Mouse (Mus musculus): Measurements from ENCODE around the gene Cldn16.

Cldn16 gene

DNA sequence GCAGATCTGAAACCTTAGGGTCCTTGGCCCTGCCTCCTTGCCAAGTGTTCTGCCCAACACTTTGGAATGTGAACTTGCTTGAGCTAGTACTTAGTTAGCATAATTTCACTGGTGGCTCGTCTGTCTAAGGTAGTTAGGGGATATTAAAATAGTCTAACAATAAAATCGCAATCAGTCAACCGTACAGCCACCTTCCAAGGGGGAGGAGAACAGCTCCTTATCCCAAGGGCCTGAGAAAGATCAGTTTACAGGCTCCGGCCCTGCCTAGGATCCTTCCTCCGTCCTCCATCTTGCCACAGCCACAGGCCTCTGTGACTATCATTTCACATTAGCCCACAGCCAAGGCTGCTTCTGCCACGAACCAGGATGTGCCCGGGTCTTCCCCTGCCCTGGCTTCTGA, at the start of gene Cldn16:
TSS of gene Cldn16 (plus strand) at position 301 of the 400 bp plus-strand sequence.
- in situ Hi-C loops (cut with MboI, MseI): no loop called here

DNA sequence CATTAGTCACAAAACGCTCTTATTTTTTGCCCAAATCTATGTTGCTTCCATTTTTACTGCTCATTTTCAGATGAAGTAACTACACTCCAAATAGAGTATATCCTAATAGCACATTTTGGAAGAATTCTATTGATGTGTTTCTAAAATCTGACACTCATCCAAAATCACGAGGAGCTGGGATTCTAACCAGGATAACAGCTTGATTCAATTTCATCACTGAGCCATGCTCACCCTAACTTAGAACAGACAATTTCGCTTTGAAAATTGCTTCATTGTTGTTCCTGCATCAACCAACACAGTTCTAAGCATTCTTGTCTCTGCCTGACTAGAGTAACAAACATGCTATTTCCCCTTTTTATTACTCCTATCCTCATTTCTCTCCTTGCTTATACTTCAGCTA, 44.3 kb upstream of the Cldn16 start:
- in situ Hi-C loops (cut with MboI, MseI): no loop called here

DNA sequence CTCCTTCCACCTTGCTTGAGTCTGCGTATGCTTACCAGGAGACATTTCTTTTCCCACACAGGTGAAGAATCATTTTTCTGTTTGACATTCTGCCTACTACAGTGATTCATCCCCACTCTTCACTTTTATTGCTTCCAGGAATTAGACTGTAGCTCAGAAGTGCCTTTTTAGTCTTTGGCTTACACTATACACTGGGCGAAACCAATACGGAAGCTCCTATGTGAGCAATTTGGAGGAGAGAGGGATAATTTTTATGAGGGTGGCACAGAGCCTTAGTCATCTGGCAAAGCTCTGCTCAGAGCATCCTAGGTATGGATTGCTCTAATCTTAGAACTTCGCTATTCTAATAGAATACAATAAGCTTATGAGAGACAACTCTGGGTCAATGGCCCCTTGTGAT, 40.9 kb upstream of the Cldn16 start:
- in situ Hi-C loops (cut with MboI, MseI): no loop called here

DNA sequence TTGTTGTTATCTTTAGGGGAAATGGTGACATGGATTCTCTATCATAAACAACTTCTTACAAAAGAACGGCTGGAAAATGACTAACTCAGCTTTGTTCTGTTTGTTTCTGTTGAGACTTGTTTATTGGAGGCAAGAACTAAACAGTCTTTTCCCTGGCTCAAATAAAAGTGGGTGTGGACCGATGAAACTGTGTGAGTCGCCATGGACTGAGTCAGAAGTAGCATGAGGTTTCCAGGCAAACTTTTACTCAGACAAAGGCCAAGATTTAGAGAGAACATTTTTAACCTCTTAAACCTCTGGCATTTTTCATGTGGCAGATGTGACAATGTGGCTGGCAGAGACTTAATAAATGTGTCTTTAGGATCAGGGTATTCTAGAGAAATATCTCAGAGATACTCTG, 32.7 kb upstream of the Cldn16 start:
- in situ Hi-C loops (cut with MboI, MseI): no loop called here

DNA sequence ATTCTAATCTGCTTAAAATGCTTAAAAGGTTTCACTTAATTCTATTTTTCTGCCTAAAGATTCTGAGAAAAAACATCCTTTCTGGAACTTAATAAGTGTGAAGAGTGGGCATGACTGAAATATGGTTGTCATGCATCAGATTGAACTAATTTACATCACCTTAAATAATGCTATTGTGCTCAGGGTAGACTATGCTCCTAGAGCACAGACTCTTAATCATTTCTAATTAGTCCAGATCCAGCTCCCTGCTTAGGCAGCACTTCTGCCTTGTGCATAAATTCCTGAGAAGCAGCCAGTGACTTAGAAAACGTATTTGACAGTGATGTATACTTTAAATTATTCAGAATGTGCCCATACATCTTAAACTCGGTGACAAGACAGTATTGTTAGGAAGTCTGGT, 29.4 kb upstream of the Cldn16 start:
- in situ Hi-C loops (cut with MboI, MseI): no loop called here

DNA sequence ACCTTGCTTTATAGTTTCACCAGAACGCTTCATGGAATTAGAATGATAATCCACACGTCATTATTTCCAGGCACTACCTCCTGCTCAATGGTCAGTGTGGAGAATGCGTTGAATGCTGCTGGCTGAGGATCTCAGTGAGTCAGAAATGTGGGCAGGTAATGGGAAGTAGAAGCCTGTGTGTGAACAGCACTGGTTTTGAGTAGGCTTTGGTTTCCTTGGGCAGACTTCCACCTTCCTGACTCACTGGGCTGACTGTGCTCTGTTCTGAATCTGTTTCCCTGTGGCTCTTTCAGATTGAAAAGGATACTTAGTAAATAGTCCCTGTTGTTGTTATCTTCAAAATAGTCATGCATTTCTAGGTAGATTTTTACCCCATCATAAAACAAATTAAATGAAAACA, 22.9 kb upstream of the Cldn16 start:
- in situ Hi-C loops (cut with MboI, MseI): loop anchor here (5.0 kb wide), 1 partner anchor 48 kb away; no protein-coding TSS in a partner anchor

DNA sequence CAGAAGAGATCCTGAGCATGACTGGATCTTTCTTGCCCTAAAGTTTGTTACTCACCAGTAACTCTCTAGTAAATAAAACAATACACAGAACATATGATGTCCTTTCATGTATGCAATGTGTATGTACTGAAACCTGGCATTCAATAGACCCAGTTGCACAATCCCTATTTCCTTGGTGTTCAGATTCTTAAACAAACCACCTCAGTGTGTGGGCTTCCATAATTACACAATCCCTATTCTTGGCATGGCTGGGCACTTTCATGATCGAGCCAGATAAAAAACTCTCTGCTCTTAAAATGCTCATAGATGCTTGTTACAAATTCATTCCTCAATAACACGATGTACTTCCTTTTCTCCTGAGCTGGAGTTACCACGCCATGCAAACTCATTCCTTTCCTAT, 21.8 kb upstream of the Cldn16 start:
- in situ Hi-C loops (cut with MboI, MseI): loop anchor here (5.0 kb wide), 1 partner anchor 49 kb away; no protein-coding TSS in a partner anchor

DNA sequence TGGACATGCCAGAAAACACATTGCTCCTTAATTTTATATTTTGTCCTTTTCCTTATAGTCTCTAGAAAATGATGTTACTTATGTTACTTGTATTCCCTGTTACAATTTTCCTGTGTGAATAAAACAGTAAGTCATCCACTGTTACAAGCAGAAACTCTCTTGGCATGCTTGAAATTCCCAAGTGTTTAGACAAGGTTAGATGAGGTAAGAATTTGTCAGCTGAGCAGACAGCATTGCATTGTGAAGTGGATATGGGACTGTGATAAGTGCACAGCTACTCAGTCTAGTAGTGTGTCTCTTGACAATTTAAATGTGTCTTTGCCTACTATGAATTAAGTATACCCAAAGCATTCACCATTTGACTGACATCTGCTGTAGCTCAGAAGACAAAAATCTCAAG, 18.1 kb upstream of the Cldn16 start:
- in situ Hi-C loops (cut with MboI, MseI): loop anchor here (5.0 kb wide), 1 partner anchor 53 kb away; no protein-coding TSS in a partner anchor

DNA sequence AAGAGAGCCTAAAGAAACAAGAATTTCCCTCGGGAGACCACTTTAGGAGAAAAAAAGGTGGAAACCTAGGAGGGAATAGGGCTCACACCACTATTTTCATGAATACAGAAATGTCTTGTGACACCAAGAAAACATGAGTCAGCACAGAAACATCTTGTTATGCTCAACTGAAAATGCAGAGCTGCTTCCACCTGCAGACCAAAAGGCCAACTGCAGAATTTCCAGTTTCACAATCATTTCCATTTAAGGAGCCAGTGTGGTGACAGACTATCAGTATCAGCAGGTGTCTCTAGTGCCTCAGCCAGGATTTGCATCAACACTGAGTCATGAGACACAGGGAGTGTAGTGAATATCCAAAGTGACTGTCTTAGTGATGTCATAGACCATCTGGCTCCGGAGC, 15.3 kb upstream of the Cldn16 start:
- in situ Hi-C loops (cut with MboI, MseI): no loop called here

DNA sequence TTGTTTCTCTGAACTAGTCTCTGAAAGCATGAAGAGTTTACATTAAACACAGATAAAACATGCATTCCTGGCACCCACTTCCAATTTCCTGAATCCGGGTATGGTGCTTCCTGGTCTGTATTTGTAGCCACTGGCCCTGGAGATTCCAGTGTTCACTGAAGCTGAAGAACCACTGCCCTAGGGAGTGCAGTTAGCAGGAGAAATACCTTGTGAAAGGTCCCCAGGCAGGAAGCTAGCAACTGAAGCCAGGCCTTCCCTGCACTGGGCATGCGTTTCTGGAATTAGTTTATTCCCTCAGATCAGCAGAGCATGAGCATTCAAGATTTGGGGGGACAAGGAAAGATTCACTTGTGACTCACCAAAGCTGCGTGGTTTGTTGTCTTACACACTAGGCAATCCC, 8.8 kb upstream of the Cldn16 start:
- in situ Hi-C loops (cut with MboI, MseI): no loop called here

DNA sequence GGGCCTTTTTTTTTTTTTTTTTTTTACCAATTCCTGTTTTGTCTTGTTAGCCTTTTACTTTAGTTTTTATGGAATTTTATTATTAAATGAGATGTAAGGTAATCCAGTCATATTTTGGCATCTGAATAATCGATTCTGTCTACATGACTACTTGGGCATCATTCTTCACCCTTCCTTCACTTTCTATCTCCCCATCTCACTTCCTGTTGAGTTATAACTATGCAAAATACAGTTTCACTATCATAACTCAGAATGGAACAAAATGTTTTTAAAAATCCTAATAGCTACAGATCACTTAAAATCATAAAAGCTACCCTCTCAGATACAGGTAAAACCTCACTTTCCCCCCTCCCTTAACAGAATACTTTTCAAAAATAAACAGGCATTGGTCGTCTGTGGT, 6.8 kb upstream of the Cldn16 start:
- in situ Hi-C loops (cut with MboI, MseI): no loop called here

DNA sequence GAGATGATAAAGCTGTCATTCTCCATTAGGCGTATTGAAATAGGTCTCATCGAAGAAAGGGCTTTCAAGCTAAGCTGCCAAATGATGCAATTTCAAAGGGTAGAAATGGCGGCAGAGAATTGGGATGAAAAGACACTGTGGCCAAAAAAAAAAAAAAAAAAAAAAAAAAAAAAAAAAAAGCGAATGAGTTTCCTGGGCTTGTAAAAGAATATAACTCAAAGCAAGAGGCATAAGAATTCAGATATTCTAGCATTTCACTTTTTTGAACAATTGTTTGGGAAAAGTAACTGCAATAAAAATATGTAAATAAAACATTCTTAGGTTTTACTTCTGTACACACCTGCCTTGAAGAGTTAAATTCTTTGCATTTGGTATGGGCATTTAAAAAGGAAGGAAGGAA, 3.6 kb downstream of the Cldn16 start:
- in situ Hi-C loops (cut with MboI, MseI): no loop called here

DNA sequence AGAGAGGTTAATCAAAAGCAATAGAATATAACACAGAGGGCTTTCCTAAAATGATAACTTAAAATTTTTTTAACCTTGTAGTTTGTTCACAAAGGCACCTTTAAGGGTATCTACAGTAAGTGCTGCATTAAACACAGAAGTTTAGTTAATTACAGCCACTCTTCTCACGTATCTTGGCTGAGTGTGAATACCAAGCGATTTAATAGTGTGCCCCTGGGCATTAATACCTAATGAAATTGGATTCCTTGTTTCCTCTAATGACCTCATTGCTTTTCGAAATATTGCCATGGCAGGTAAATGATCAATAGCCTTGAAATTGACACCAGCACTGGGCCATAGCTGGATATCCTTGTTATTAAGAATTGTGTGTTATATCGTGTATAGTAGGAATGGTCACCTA, 8.3 kb downstream of the Cldn16 start:
- in situ Hi-C loops (cut with MboI, MseI): no loop called here

DNA sequence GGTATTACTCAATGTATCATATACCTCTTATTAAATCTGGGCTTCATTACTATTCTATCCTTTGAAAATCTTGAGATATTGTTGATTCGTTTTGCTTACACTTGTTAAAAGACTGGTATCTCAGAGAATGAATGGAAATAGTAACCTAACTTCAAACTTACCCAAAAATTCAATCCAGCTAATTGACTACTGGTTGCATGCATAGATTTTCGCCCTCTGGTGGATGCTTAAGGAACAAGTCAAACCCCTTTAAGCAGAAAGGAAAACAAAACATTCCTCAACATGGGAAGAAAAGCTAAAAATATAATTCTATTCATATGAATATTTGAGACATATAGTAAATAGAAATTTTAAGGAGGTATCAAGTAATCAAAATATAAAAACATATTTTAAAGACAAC, 32.8 kb downstream of the Cldn16 start:
- in situ Hi-C loops (cut with MboI, MseI): loop anchor here (10.0 kb wide), 1 partner anchor 531 kb away; no protein-coding TSS in a partner anchor

DNA sequence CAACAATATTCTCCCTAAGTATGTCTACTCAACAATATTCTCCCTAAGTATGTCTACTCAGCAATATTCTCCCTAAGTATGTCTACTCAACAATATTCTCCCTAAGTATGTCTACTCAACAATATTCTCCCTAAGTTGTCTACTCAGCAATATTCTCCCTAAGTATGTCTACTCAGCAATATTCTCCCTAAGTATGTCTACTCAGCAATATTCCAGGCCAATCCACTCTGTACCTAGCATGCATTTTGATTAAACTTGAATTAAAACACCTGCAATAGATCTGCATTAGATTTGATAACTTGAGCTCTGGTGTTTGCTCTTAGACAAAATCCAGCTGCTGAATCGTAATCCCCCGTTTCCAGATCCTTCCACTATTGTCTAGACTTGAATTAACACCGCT, 36.8 kb downstream of the Cldn16 start:
- in situ Hi-C loops (cut with MboI, MseI): loop anchor here (10.0 to 25.0 kb wide), 2 partner anchors 535 to 787 kb away; no protein-coding TSS in a partner anchor

DNA sequence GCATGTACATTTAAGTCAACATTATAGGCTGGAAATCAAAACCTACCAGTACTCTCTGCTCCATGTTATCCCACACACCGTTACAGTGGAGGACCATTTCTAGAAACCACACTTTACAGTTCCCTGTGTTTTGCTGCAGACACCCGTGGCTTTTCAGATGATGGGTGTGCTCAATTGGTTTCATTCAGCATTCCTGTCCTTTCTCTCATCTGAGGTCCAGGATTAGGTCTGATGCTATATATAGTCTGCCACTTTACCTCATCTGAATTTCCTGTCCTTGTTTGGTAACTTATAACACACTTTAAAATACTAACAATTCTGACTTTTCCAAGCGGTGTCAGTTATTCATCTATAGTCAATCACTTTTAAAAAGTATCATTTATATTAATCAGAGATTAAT, 37.8 kb downstream of the Cldn16 start:
- in situ Hi-C loops (cut with MboI, MseI): loop anchor here (25.0 kb wide), 1 partner anchor 788 kb away; no protein-coding TSS in a partner anchor

DNA sequence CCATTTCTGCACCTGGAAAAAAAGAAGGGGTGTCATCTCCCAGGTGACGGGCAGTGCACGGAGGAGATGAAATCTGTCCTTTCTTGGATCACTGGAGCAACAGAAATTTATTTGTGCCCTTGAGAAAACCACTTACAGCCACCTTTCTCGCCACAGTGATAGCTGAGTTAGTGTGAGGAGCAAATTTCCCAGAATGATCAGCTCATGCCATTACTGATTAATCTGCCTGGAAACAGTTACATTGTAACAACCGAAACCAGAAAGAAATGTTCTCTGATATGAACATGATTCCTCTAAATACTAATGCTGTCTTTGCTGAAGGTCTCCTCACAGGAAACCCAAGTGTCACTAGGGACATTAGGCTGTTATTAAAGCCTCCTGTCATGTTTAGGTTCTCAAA, 42.0 kb downstream of the Cldn16 start:
- in situ Hi-C loops (cut with MboI, MseI): loop anchor here (25.0 kb wide), 1 partner anchor 793 kb away; no protein-coding TSS in a partner anchor

DNA sequence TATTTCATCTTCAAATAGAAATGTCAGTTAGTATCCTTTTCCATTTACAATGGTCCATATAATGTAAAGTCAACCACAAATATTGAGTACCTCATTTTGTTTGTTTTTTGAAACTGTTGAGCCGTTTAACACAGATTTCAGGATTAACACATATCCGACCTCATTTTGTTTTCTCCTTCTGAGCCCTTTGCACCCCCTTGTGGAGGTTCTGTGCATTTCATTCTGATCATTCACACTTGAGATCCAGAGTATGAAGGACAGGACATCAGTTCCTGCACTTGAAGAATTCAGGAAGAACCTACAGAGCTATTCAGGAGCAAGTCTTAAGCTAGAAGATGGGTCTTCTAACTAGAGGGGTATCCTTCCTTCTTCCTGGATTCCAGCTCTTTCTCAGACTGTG, 56.7 kb downstream of the Cldn16 start:
- in situ Hi-C loops (cut with MboI, MseI): loop anchor here (25.0 kb wide), 1 partner anchor 807 kb away; no protein-coding TSS in a partner anchor

DNA sequence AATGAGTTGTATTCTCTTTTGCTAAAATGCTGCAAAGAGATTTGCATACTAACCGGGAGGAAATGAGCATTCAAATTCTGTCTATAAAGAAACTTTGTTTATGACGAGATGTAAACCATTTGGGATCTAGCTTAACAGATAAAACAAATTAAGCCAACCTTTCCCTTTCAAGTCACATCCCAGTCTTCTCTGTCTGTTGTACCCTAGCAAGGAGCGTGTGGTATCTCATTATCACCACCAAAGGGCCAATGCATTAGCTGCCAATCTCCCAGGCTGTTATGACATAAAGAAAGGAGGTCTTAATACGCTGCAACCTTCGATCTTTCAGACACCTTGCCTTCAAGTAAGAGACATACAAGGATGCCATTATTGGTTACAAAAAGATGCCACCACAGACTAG, 62.9 kb downstream of the Cldn16 start:
- in situ Hi-C loops (cut with MboI, MseI): no loop called here

DNA sequence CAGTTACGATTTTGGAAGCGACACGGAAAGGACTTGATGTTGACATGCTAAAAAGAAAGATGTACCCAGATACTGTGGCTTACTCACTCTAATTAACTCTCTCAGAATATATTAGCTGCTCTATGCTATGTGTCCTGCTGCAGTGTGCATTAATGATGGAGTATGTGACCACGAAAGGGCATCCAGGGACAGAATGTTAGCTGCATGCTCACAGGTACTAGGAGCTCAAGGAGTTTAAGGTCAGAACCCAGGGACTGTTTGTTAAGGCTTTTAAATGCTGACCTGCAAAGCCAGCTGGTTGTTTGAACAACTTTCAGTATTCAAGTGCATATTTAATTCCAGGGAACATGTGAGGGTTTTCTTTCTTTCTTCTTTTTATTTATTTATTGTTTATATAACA, 63.7 kb downstream of the Cldn16 start, which contains the start of gene Tmem207:
TSS of gene Tmem207 (minus strand) at position 101 of the 400 bp plus-strand sequence.
- in situ Hi-C loops (cut with MboI, MseI): no loop called here

DNA sequence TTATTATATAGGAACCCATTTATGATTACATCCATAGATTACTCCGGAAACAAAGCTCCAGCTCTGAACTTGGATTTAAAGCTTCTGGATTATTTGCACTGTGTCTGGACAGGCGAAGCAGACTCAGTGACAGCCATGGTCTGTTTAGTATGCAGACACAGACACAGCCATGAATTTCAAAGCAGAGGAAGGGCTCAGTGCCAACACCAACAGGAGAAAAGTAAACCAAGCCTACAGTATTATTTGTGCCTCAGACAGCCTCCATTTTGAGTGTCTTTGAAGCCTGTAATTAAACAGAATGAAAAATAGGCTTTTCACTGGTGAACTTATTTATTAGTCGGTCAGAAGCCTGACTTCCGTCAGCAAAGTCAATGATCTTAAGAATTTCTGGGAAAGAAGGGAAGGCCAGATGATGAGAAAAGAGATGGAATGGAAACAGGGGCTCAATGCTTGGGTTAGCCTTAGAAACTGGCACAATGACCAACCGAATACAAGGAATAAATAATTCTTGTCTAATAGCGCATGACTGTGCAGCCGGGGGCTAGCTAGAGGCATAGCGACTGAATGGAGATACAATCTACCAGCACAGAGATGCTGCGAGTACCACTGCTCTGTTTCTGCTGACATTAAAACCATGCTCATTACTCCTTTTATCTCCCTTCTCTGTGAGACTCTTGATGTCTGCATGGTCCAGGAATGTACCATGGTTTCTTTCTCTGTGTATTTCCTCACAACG, 65.2 kb downstream of the Cldn16 start:
- in situ Hi-C loops (cut with MboI, MseI): no loop called here

DNA sequence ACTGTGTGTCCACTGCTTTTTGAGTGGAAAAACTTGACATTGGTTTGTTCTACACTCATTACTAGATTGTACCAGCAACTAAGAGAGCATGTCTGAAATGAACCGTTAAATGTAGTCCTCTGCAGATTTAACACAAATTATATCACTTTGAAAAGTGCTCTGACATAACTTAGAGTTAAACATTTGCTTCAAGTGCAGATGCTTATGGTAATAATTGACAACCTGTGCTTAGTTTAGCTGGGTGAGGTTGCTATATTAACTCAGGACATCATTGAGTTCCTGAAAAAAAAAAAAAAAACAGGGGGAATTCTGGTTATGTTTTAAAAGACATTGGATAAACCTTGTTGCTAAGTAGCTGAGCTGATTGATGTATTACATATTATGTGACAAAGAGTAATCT, 67.5 kb downstream of the Cldn16 start:
- in situ Hi-C loops (cut with MboI, MseI): no loop called here

DNA sequence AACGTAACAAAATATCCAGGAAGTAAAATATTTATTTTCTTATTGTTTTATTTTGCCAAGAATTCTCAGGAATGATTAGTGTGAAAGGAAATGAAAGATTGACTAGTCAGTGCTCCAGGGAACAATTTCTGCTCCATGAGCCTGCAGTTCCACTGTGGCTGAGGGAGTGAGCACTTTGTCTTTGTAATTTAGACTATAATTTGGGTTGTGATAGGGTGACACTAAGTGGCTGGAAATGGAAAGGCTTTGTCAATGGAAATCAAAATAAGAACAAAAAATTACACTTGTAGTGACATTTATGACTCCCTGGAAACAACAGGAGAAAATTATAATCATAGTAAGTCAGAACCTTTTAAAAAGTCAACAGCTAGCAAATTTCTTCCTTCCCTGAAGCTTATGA, 69.4 kb downstream of the Cldn16 start:
- in situ Hi-C loops (cut with MboI, MseI): no loop called here
